Mouse (Mus musculus) hematopoietic multipotent progenitor cell, adult 10-12 weeks (in vitro differentiated cells): Measurements from ENCODE around the gene Jph2. TPM values are rescaled to one million over a fixed set of nuclear protein-coding genes. Genes with fewer than 3 reads are reported as not detected.

Experiments
- polyA plus RNA-seq: library from polyadenylated mRNA; stranded (reverse); fragments of >175 nt; gene quantifications from 2 replicates; pipeline ENCODE4 v1.2.3, GENCODE M21; 2012; ENCODE audit warnings: low replicate concordance

The Jph2 gene
- 0.03 and 0.04 TPM in 2 replicates for polyA plus RNA-seq

GRCm38 (mm10) chr2:163397905-163398304 is at the start of gene Jph2:
Jph2 (minus strand) TSS chr2:163397993.

GRCm38 (mm10) chr2:163438246-163438618 is 40.4 kb upstream of the Jph2 start, which contains the start of gene Gdap1l1:
Gdap1l1 (plus strand) TSS chr2:163438476.

GRCm38 (mm10) chr2:163424597-163424996 is 26.8 kb upstream of the Jph2 start, which contains the start of gene Oser1:
Oser1 (minus strand) TSS chr2:163424697.

Other genes starting within 250 kb of the Jph2 start
- 13.1 and 63.1 TPM in 2 replicates for gene Tox2, start 194.9 kb downstream of the Jph2 start, polyA plus RNA-seq
- gene Oser1, start 26.7 kb upstream of the Jph2 start, polyA plus RNA-seq = 6.1 and 6.9 TPM in 2 replicates
- not detected in 2 replicates for gene Gdap1l1, start 40.5 kb upstream of the Jph2 start, polyA plus RNA-seq
- 2.7 and 3.3 TPM in 2 replicates for gene Fitm2, start 74.6 kb upstream of the Jph2 start, polyA plus RNA-seq
- not detected in 2 replicates for gene R3hdml, start 94.3 kb upstream of the Jph2 start, polyA plus RNA-seq
- 0.16 TPM in 1 of 2 replicates, not detected in the other for gene Hnf4a, start 108.8 kb upstream of the Jph2 start, polyA plus RNA-seq
- gene Ttpal, start 204.3 kb upstream of the Jph2 start, polyA plus RNA-seq = 55.9 and 120 TPM in 2 replicates
- 147 and 245 TPM in 2 replicates for gene Serinc3, start 247.1 kb upstream of the Jph2 start, polyA plus RNA-seq